In genomic region chr19:47397882-47398671, GRCm38 (mm10) we compare ENCODE assay signal across 9 mouse cellular contexts.
A peak's percentile ranks its signal among the peaks of the same experiment; 100 is the strongest.
DNase-seq lines count a peak whose midpoint lies in the region; ATAC-seq lines count a peak whose summit lies in the region.
"Had no signal": no experiment of that assay in that cellular context is flagged by ENCODE, and none has a peak within 500 bp of the region (broad histone marks: within the 10 kb centered on the region; RNA-seq: fewer than 3 reads in every experiment).

No protein-coding gene starts in this region.

- no peak overlapping the region for H3K4me2 ChIP-seq in kidney, embryonic 16.5 days (replicated peaks; ENCODE audit: low read depth, low read length)
- H3K4me2 ChIP-seq in hindbrain, embryonic 13.5 days = no peak overlapping the region
- H3K4me2 ChIP-seq in neural tube, embryonic 13.5 days = no peak overlapping the region

- H3K27ac ChIP-seq in kidney, embryonic 16.5 days (ENCODE audit: low read length) = no peak overlapping the region; the same call in 1 of the 2 replicates
- H3K27ac ChIP-seq in hindbrain, embryonic 13.5 days = peak overlapping the region; percentile 67
- peak overlapping the region; percentile 54 for H3K27ac ChIP-seq in neural tube, embryonic 13.5 days (replicated peaks)

- peaks cover 25% of the 10 kb centered on the region for H3K4me1 ChIP-seq in kidney, embryonic 16.5 days (ENCODE audit: insufficient read depth, low read length)
- peaks cover 29% of the 10 kb centered on the region for H3K4me1 ChIP-seq in hindbrain, embryonic 13.5 days (replicated peaks)
- H3K4me1 ChIP-seq in neural tube, embryonic 13.5 days (replicated peaks) = peaks cover 35% of the 10 kb centered on the region

- no peaks in the 10 kb centered on the region for H3K36me3 ChIP-seq in kidney, embryonic 16.5 days (ENCODE audit: insufficient read depth, low read length)
- no peaks in the 10 kb centered on the region for H3K36me3 ChIP-seq in hindbrain, embryonic 13.5 days
- no peaks in the 10 kb centered on the region for H3K36me3 ChIP-seq in neural tube, embryonic 13.5 days

- DNase-seq in kidney, postnatal 14 days = no peak
- peak; percentile 31 for DNase-seq in forelimb bud, embryonic 11.5 days (ENCODE audit: low read depth, low spot score)
- DNase-seq in layer of hippocampus, postnatal 14 days (ENCODE audit: low spot score in 2 of 2) = no peak
- DNase-seq in right cerebral cortex, postnatal 10 days (ENCODE audit: low spot score in 2 of 2) = no peak
- DNase-seq in layer of hippocampus, adult 9-11 months = no peak
- DNase-seq: adrenal gland, postnatal 25 days had no signal

- peak; percentile 59; the same call in 1 of the 2 replicates for ATAC-seq in kidney, embryonic 16.5 days (ENCODE audit: low FRiP score, low TSS enrichment)
- ATAC-seq in hindbrain, embryonic 13.5 days (ENCODE audit: low FRiP score) = peak; percentile 46; the same call in 1 of the 2 replicates
- ATAC-seq in neural tube, embryonic 13.5 days (ENCODE audit: low read depth) = peak; percentile 72; the same call in 1 of the 2 replicates

- H3K9me3 ChIP-seq in kidney, embryonic 16.5 days (ENCODE audit: low read length) = no peaks in the 10 kb centered on the region
- no peaks in the 10 kb centered on the region for H3K9me3 ChIP-seq in hindbrain, embryonic 13.5 days
- H3K9me3 ChIP-seq in neural tube, embryonic 13.5 days = no peaks in the 10 kb centered on the region

- H3K9ac ChIP-seq in kidney, embryonic 16.5 days (replicated peaks; ENCODE audit: low read length) = no peak overlapping the region
- H3K9ac ChIP-seq in hindbrain, embryonic 13.5 days = peak overlapping the region; percentile 19; the same call in 1 of the 2 replicates
- no peak overlapping the region; the same call in 1 of the 2 replicates for H3K9ac ChIP-seq in neural tube, embryonic 13.5 days

- WGBS in kidney, embryonic 16.5 days = 27% methylated on average over 18 of the region's 18 CpGs
- 45% methylated on average over 18 of the region's 18 CpGs for WGBS in hindbrain, embryonic 13.5 days
- WGBS in neural tube, embryonic 13.5 days = 52% methylated on average over 18 of the region's 18 CpGs

- no peaks in the 10 kb centered on the region for H3K27me3 ChIP-seq in kidney, embryonic 16.5 days (ENCODE audit: insufficient read depth, low read length)
- no peaks in the 10 kb centered on the region for H3K27me3 ChIP-seq in hindbrain, embryonic 13.5 days
- no peaks in the 10 kb centered on the region for H3K27me3 ChIP-seq in neural tube, embryonic 13.5 days

- no peak overlapping the region for H3K4me3 ChIP-seq in kidney, embryonic 16.5 days (ENCODE audit: low read length)
- no peak overlapping the region for H3K4me3 ChIP-seq in hindbrain, embryonic 13.5 days
- H3K4me3 ChIP-seq in neural tube, embryonic 13.5 days = no peak overlapping the region
